Mouse (Mus musculus) heart, embryonic 11.5 days (tissue): Measurements from ENCODE around the gene Sipa1. TPM values are rescaled to one million over a fixed set of nuclear protein-coding genes. Genes with fewer than 3 reads are reported as not detected.

Experiments
- ATAC-seq: fragments of 200-750 bp; cut with Nextera tagmentation; replicated peaks from 2 replicates; pipeline ENCODE4 v1.8.0; 2017; ENCODE audit warnings: moderate library complexity; ENCODE audit not compliant: insufficient number of reproducible peaks, low FRiP score, low TSS enrichment
- H3K27ac ChIP-seq: fragments of 300-500 bp; sonication (generic); 2 replicates; pipeline ENCODE4 v1.5.1; 2014; ENCODE audit warnings: mild to moderate bottlenecking, low read depth, low read length
- H3K27me3 ChIP-seq: fragments of 300-500 bp; sonication (generic); 2 replicates; pipeline ENCODE4 v1.6.1; 2014; ENCODE audit warnings: mild to moderate bottlenecking, low read length, mixed read lengths; ENCODE audit not compliant: control insufficient read depth, insufficient read depth
- H3K36me3 ChIP-seq: fragments of 300-500 bp; sonication (generic); 2 replicates; pipeline ENCODE4 v1.6.1; 2014; ENCODE audit warnings: mild to moderate bottlenecking, low read length, moderate library complexity, mixed read lengths; ENCODE audit not compliant: control insufficient read depth, insufficient read depth
- H3K4me1 ChIP-seq: fragments of 300-500 bp; sonication (generic); 2 replicates; pipeline ENCODE4 v1.6.1; 2014; ENCODE audit warnings: low read length; ENCODE audit not compliant: control insufficient read depth, insufficient read depth
- H3K4me2 ChIP-seq: fragments of 300-500 bp; sonication (generic); 2 replicates; pipeline ENCODE4 v1.6.1; 2014; ENCODE audit warnings: mild to moderate bottlenecking, moderate library complexity
- H3K4me3 ChIP-seq: fragments of 300-500 bp; sonication (generic); 2 replicates; pipeline ENCODE4 v1.5.1; 2014; ENCODE audit warnings: low read depth, low read length
- H3K9ac ChIP-seq: fragments of 300-500 bp; sonication (generic); 2 replicates; pipeline ENCODE4 v1.6.1; 2014; ENCODE audit warnings: mild to moderate bottlenecking, low read depth, low read length, moderate library complexity
- H3K9me3 ChIP-seq: fragments of 300-500 bp; sonication (generic); replicated peaks from 2 replicates; pipeline ENCODE4 v1.6.1; 2016; ENCODE audit warnings: low read length; ENCODE audit not compliant: control insufficient read depth
- WGBS: fragments of 180-500 bp; shearing (Covaris S2); extraction: QIAGEN DNeasy Blood & Tissue Kit; methylation state at CpG from one replicate; pipeline ENCODE4 v1.1.7; 2014; ENCODE audit not compliant: insufficient replicate concordance; 5-methylcytosine and 5-hydroxymethylcytosine counted together
- polyA plus RNA-seq: library from polyadenylated mRNA; unstranded; fragments of >200 nt; fragmentation: Nextera tagmentation; extraction: Ambion mirVana; gene quantifications from 2 replicates; pipeline ENCODE4 v1.2.1, GENCODE M21; 2014

The Sipa1 gene
- polyA plus RNA-seq, 1 experiment from 2014 or later = 15.8 TPM

GRCm38 (mm10) chr19:5653969-5654719 lies 9.4 kb downstream of the Sipa1 start:
- Histone ChIP-seq H3K27me3 (peaks cover 22% of the 10 kb centered on the region), H3K4me3 (peak overlapping the region; percentile 47), H3K36me3 (peaks cover 7% of the 10 kb centered on the region), H3K27ac (no peak overlapping the region), H3K9me3 (no peaks in the 10 kb centered on the region), H3K4me2 (peak overlapping the region; percentile 83), H3K4me1 (peaks cover 18% of the 10 kb centered on the region), H3K9ac (peak overlapping the region; percentile 50)
- peak; percentile 75 for ATAC-seq
- WGBS = 25% methylated on average over 62 of the region's 62 CpGs

- Histone ChIP-seq H3K36me3 (peaks cover 5% of the 10 kb centered on the region; the same call in 1 of the 2 replicates), H3K9me3 (no peaks in the 10 kb centered on the region), H3K4me3 (no peak overlapping the region), H3K27ac (no peak overlapping the region), H3K9ac (no peak overlapping the region), H3K4me1 (peaks cover 27% of the 10 kb centered on the region), H3K4me2 (no peak overlapping the region), H3K27me3 (peaks cover 22% of the 10 kb centered on the region)
- WGBS = 76% methylated on average over 6 of the region's 6 CpGs
- no peak for ATAC-seq
Measured at GRCm38 (mm10) chr19:5652570-5652969, 10.9 kb downstream of the Sipa1 start.

- no peak for ATAC-seq
Measured at GRCm38 (mm10) chr19:5651502-5652274, 11.8 kb downstream of the Sipa1 start.

GRCm38 (mm10) chr19:5649298-5649741 lies 14.2 kb downstream of the Sipa1 start:
- 61% methylated on average over 6 of the region's 6 CpGs for WGBS
- Histone ChIP-seq H3K9me3 (no peaks in the 10 kb centered on the region), H3K4me3 (peak overlapping the region; percentile 27), H3K4me2 (peak overlapping the region; percentile 78), H3K36me3 (peaks cover 23% of the 10 kb centered on the region), H3K27me3 (peaks cover 1% of the 10 kb centered on the region; the same call in 1 of the 2 replicates), H3K9ac (peak overlapping the region; percentile 67), H3K4me1 (peaks cover 20% of the 10 kb centered on the region), H3K27ac (peak overlapping the region; percentile 88)
- ATAC-seq = no peak

More at GRCm38 (mm10) chr19:5651502-5652274, 11.8 kb downstream of the Sipa1 start:
- peaks cover 27% of the 10 kb centered on the region for H3K4me1 ChIP-seq
- whole genome bisulfite sequencing = 48% methylated on average over 13 of the region's 13 CpGs
- peaks cover 10% of the 10 kb centered on the region for H3K36me3 ChIP-seq
- H3K4me3 ChIP-seq = no peak overlapping the region
- H3K27me3 ChIP-seq = peaks cover 20% of the 10 kb centered on the region
- H3K9ac ChIP-seq = no peak overlapping the region
- H3K4me2 ChIP-seq = no peak overlapping the region
- no peak overlapping the region for H3K27ac ChIP-seq
- H3K9me3 ChIP-seq = no peaks in the 10 kb centered on the region

- peak overlapping the region; percentile 67 for H3K9ac ChIP-seq
- H3K27ac ChIP-seq = peak overlapping the region; percentile 88
- H3K4me1 ChIP-seq = peaks cover 15% of the 10 kb centered on the region
- peak overlapping the region; percentile 27 for H3K4me3 ChIP-seq
- H3K36me3 ChIP-seq = peaks cover 24% of the 10 kb centered on the region
- H3K4me2 ChIP-seq = peak overlapping the region; percentile 78
- peak; percentile 74 for ATAC-seq
- WGBS = 10% methylated on average over 26 of the region's 26 CpGs
- no peaks in the 10 kb centered on the region for H3K9me3 ChIP-seq
- H3K27me3 ChIP-seq = no peaks in the 10 kb centered on the region
Measured at GRCm38 (mm10) chr19:5648401-5649297, 14.9 kb downstream of the Sipa1 start.

GRCm38 (mm10) chr19:5647791-5648190 lies 15.7 kb downstream of the Sipa1 start:
- WGBS = 88% methylated on average over 6 of the region's 6 CpGs
- no peak overlapping the region for H3K9ac ChIP-seq
- peaks cover 15% of the 10 kb centered on the region for H3K4me1 ChIP-seq
- ATAC-seq = no peak
- H3K4me3 ChIP-seq = no peak overlapping the region
- peak overlapping the region; percentile 88 for H3K27ac ChIP-seq
- no peaks in the 10 kb centered on the region for H3K9me3 ChIP-seq
- H3K27me3 ChIP-seq = no peaks in the 10 kb centered on the region
- peaks cover 28% of the 10 kb centered on the region for H3K36me3 ChIP-seq
- no peak overlapping the region for H3K4me2 ChIP-seq

- no peaks in the 10 kb centered on the region for H3K9me3 ChIP-seq
- H3K4me2 ChIP-seq = no peak overlapping the region
- ATAC-seq = no peak
- H3K27ac ChIP-seq = no peak overlapping the region
- peaks cover 15% of the 10 kb centered on the region for H3K4me1 ChIP-seq
- H3K9ac ChIP-seq = no peak overlapping the region
- H3K27me3 ChIP-seq = no peaks in the 10 kb centered on the region
- WGBS = 88% methylated on average over 8 of the region's 8 CpGs
- peaks cover 35% of the 10 kb centered on the region for H3K36me3 ChIP-seq
- H3K4me3 ChIP-seq = no peak overlapping the region
Measured at GRCm38 (mm10) chr19:5646731-5647330, 16.7 kb downstream of the Sipa1 start.

GRCm38 (mm10) chr19:5645280-5645679 lies 18.2 kb downstream of the Sipa1 start:
- Histone ChIP-seq H3K4me1 (peaks cover 23% of the 10 kb centered on the region), H3K4me2 (no peak overlapping the region), H3K27ac (no peak overlapping the region), H3K27me3 (no peaks in the 10 kb centered on the region), H3K4me3 (no peak overlapping the region), H3K9me3 (no peaks in the 10 kb centered on the region), H3K9ac (no peak overlapping the region), H3K36me3 (peaks cover 40% of the 10 kb centered on the region)
- 97% methylated on average over 9 of the region's 9 CpGs for WGBS
- ATAC-seq = no peak
